Mouse (Mus musculus): Measurements from ENCODE around the gene Itgb2.

DNA sequence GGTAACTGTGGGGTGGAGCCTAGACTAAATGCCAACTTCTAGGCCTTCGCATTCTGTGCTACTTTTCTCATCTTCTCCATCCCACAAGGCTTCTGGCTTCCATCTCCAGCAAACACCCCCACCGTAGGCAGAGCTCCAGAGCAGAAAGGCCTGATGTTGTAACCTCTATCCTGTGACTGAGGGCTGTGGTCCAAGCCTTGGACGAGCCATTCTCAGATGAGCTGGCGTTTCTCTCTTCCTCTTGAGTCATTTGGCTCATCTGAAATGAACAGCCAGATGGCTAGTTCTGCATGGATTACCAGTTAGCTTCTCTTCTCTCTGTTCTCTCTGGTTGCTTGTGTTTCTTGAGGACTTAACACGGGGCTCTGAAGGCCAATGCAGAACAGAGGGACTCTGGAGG lies 14.9 kb downstream of the Itgb2 start:
- TF ChIP-seq CTCF (IDR thresholded peaks at IDR 0.05; ENCODE audit: low read depth) (no peak), EP300 (IDR thresholded peaks at IDR 0.05; ENCODE audit: low read depth) (no peak)
